Mouse (Mus musculus): ENCODE results near the gene Gcsh. TPM values are rescaled to one million over a fixed set of nuclear protein-coding genes. Genes with fewer than 3 reads are reported as not detected.

The Gcsh gene
- polyA plus RNA-seq (2015; fragmentation: Nextera tagmentation; extraction: Ambion mirVana) = 126 and 131 TPM in 2 replicates

DNA sequence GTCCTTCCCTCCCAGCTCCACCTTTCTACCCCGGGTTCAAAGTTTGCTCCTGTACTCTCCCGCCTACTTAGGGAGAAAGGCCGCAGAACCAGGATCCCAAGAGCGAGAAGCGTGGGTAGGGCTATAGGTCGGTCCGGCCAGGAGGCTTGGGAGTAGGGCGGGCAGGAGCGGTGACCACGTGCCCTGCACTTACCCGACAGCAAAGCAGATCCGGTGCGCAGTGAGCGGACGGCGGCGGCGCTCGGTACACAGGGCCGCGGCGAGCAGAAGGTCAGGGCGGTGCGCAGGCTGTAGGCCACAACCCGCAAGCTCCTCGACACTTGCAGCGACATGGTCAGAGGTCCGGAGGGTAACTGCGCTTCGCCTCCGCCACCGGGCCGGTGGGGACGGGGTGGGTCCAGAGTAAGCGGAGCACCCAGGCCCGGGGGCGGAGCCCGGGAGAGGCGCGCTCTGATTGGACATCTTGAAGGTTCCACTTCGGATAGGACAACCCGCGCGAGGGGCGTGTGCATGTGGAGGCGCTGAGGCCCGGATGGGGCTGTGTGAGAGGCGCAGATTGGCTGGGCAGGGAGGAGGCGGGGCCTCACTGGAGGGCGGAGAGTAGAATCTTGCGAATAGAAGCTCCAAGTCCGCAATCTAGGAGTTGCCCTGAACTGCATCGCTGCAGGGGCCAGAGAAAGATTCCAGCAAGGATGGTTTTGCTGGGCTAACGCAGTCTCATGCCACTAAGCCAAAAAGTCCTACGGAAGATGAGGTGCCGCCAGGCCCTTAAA is at the start of gene Gcsh:
Gcsh (minus strand) TSS at position 443 of the 773 bp plus-strand sequence.

DNA sequence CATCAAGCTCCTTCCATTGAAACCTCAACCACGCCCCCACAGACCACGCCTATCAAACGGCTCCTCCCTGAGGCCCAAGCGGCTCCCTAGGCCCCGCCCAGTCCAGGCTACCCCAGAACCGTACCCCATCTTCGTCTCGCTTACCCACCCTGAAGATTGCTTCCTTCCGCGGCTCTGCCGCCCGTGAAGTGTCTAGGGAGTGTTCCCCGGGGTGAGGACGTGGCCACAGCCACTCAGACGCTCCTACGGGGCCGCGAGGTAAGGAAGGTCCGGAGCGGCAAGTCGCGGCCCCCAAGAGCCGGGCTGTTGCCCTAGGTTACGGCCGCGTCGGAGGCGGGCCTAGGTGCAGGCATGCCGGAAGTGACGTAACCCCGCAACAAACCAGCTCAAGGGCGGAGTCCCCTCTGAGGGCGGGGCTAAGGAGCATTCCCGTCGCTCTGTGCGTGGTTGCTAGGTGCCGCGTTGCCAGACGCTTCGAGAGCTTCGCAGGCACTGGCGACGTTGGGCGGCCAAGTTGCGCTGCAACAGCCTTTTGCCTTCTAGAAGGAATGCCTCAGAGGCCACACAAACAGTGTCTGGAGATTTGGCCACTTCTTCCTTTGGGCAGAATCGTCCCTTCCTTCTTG is 14.6 kb downstream of the Gcsh start, which contains the start of gene 1700030J22Rik:
1700030J22Rik (minus strand) TSS at position 329 of the 626 bp plus-strand sequence.

DNA sequence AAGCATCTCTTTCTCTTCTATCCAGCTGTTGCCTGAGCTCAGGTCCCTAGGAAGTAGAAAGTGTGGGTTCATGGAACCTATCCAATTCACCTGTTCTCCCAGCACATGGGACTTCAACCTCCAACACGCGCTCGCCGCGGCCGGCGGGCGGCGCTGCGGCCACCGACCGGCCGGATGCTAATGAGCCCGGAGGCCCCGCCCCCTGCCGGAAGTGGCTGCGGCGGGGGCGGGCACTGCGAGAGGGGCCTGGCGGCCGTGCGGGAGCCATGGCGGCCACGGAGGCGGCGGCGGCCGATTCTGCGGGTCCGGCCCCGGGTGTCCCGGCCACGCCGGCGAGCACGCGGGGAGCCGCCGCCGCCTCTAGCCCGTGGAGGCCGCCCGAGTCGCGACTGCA is 50.2 kb downstream of the Gcsh start, which contains the start of gene Atmin:
Atmin (plus strand) TSS at position 233 of the 394 bp plus-strand sequence.

Other genes with a start within 250 kb of the Gcsh start
- gene Cmc2, start 72.1 kb downstream of the Gcsh start, polyA plus RNA-seq (2015; fragmentation: Nextera tagmentation; extraction: Ambion mirVana) = 32.7 and 38.6 TPM in 2 replicates
- gene Cenpn, start 71.8 kb downstream of the Gcsh start, polyA plus RNA-seq (2015; fragmentation: Nextera tagmentation; extraction: Ambion mirVana) = 5.0 and 5.7 TPM in 2 replicates
- gene Atmin, start 50.1 kb downstream of the Gcsh start, polyA plus RNA-seq (2015; fragmentation: Nextera tagmentation; extraction: Ambion mirVana) = 19.2 and 20.6 TPM in 2 replicates
- 5.2 and 6.5 TPM in 2 replicates for gene 1700030J22Rik, start 14.6 kb downstream of the Gcsh start, polyA plus RNA-seq (2015; fragmentation: Nextera tagmentation; extraction: Ambion mirVana)
- gene Pkd1l2, start 88.9 kb upstream of the Gcsh start, polyA plus RNA-seq (2015; fragmentation: Nextera tagmentation; extraction: Ambion mirVana) = 0.43 and 0.57 TPM in 2 replicates
- gene Bco1, start 102.3 kb upstream of the Gcsh start, polyA plus RNA-seq (2015; fragmentation: Nextera tagmentation; extraction: Ambion mirVana) = 0.37 and 0.38 TPM in 2 replicates
- gene Gan, start 164.6 kb upstream of the Gcsh start, polyA plus RNA-seq (2015; fragmentation: Nextera tagmentation; extraction: Ambion mirVana) = 5.6 and 6.2 TPM in 2 replicates

Measured in neural tube, postnatal 0 days (tissue).